Mouse (Mus musculus) monocyte, adult 2 months (primary cell): ENCODE measurements around the gene Tmod2.
"Not testable (repeated sequence)": the region's sequence is repeated elsewhere in the genome, so short reads cannot be mapped to it uniquely, and the experiment has no call there.

Experiments
- DNase-seq, 2 experiments: peaks; one replicate each; pipeline ENCODE4 v3.0.0; 2022; ENCODE audit warnings: low spot score in 2 of 2, low read depth in 1 of 2

Tmod2 gene

DNA sequence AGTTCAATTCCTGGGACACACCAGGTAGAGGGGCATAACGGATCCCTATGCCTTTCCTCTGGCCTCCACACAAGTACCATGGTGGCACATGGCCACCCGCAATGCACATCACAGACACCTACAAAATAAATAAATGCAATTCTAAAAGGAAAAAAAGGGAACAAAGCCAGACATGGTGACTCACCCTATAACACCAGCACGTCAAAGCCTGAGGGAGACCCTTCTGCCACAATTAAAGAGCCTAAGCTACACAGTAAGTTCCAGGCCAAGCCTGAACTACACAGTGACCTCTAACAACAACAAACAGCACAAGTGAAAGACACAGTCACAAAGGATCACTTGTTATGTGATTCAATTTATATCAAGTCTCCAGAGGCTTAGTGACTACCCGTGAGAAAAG, 57.4 kb downstream of the Tmod2 start:
- DNase-seq: no peak

GRCm38 (mm10) chr9:75551342-75551741, 59.8 kb downstream of the Tmod2 start:
- DNase-seq: no peak

DNA sequence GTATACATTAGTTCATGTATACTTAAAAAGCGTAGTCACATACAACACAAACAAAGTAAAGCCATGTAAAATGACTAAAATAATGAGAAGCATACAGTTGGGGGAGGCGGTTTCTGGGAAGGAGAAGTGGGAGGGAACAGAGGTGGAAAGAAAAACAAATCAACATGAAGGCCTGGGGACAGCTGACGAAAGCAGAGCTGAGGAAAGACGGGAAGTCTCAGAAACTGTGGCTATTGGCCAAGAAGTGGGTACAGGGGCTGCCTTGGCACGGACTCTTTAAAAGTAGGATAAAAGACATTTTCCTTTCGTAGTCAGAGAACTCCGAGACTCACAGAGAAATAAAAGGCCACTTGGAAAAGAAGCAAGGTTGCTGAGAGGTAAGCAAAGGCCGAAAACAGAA, 62.1 kb downstream of the Tmod2 start:
- no peak for DNase-seq

GRCm38 (mm10) chr9:75546885-75547553, 64.1 kb downstream of the Tmod2 start:
- peak; percentile 12 to 42 for DNase-seq

DNA sequence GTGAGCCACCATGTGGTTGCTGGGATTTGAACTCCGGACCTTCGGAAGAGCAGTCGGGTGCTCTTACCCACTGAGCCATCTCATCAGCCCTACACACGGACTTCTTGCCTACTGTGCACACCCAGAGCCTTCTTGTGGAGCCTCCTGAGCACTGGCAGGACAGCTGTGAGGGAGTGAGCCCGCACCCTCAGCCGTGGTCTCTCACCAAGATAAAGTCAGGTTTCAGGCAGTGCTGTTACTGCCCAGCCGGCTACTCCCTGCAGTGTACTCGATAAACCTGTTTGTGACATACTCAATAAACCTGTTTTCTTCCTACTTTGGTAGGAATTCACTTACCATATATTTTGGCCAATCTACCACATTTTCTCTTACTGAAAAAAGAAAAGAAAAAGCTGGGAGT, 65.6 kb downstream of the Tmod2 start:
- no peak for DNase-seq

- no peak for DNase-seq
These were observed 69.6 kb downstream of the Tmod2 start for GRCm38 (mm10) chr9:75541497-75541896.

- no peak for DNase-seq
These were observed 74.7 kb downstream of the Tmod2 start for GRCm38 (mm10) chr9:75536422-75536821.

DNA sequence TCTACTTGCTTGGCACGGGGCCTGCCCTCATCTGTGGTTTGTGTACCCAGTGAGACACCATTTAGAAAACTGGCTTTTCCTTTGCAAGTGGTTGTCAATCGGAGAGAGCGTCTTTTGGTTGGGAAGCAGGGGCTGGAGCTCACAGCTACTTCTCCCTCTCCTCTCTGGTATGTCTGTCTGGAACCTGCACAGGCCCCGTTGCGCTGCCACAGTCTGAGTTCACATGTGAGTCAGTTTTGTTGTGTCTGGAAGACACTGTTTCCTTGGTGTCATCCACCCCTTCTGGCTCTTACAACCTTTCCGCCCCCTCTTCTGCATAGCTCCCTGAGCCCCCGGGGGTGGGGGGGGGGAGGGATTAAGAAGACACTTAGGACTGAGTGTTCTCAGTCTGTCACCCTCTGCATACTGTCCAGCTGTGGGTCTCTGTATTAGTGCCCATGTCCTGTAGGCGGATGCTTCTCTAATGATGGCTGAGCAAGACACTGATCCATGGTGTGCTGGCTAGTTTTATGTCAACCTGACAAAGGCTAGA, 76.6 kb downstream of the Tmod2 start:
- DNase-seq: no peak

DNA sequence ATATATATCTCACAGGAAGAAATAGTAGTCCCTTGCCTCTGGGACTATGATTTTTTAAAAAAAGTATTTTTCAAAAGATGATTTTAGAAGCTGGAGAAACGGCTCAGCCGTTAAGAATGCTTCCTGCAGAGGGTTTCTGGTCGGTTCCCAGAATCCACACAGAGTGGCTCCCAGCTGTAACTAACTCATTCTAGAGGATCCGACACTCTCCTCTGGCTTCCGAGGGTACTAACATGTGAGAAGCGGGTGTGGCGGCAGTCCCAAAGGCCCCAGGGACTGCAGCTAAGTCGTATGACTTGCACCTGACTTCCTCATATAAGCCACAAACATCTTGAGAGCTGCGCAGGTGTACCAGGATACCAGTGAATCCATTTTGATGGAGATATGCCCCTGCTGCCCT, 78.1 kb downstream of the Tmod2 start:
- not testable (repeated sequence) for DNase-seq

DNA sequence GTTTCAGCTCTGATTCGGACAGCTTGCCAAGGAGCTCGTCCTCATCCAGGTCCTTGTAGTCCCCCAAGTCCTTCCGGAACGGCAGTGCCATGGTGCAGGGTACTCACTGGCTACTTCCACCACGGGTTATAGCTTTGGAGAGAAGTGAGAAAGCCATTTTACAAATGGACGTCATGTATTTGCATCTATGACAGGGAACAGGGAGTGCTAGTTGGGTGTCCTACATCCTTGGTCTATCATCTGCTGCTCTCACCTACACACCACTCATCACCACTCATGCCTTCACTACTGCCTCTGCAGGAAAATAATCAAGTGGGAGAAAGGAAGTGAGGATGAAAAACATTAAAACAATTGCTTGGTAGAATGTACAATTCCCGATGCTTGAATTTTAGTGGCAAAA, 78.7 kb downstream of the Tmod2 start:
- DNase-seq: no peak

- DNase-seq: no peak
These were observed 81.8 kb downstream of the Tmod2 start for GRCm38 (mm10) chr9:75529358-75529757.

DNA sequence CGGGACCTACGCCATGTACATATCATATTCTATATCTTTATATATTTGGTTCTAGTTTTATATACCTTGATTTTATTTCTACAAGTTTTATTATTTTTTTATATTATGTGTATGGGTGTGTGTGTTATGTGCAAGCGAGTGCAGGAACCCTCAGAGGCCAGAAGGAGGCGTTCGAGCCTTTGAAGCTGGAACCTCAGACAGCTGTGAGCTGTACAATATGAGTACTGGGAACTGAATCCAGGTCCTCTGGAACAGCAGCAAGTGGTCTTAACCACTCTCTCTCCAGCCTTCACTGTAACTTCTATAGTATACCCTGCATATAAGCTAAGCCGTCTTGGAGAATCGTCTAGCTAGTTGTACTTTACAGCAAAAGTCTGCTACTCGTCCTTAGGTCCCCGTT, 83.0 kb downstream of the Tmod2 start:
- DNase-seq: no peak

GRCm38 (mm10) chr9:75527368-75528059, 83.6 kb downstream of the Tmod2 start:
- no peak for DNase-seq

DNA sequence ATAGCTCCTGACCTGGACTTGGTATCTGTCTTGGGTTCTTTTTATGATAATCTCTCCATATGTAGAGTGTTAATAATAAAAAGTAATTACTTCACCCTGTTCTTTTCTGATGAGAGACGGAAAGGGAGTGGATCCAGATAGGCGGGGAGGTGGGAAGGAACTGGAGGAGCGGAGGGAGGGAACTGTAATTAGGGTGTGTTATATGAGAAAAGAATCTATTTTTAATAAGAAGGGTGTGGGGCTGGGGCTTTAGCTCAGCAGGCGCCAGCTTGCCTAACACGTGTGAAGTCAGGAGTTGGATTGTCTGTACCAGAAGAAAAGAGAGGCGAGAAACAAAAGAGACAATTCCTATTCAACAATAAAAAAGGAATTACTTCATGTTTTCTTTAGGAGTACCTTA, 87.5 kb downstream of the Tmod2 start:
- no peak for DNase-seq

- no peak for DNase-seq
These were observed 88.9 kb downstream of the Tmod2 start for GRCm38 (mm10) chr9:75522217-75522616.

DNA sequence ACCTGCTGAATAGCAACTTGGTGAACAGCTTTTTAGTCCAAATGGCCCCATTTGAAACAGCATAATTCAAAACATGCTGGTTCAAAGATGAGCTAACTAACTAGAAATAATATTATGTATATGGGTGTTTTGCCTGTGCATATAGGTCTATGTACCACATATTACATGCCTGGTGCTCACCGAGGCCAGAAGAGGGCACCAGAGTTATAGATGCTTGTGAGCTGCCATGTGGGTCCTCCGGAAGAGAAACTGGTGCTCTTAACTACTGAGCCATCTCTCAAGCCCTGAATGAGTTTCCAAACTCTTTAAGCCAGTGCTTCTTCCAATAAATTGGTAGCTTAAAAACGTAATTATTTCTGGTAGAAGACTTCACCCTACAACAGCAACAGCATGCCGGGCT, 89.3 kb downstream of the Tmod2 start:
- DNase-seq: peak in 1 of 2 experiments; percentile 2

DNA sequence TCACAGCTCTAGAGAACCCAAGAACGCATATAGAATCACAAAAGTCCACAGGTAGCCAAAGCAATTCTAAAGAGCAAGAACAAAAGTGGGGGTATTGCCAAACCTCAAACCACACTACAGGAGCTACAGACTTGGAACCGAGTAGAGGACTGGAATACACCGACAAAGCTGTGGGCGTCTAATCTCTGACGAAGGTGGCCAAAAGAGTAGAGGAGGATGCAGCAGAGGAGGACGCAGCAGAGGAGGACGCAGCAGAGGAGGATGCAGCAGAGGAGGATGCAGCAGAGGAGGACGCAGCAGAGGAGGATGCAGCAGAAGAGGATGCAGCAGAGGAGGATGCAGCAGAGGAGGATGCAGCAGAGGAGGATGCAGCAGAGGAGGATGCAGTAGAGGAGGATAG, 90.2 kb downstream of the Tmod2 start:
- DNase-seq: no peak

GRCm38 (mm10) chr9:75517751-75518150, 93.4 kb downstream of the Tmod2 start:
- no peak for DNase-seq
